Mouse (Mus musculus): ENCODE results near the gene Rnf141.

DNA sequence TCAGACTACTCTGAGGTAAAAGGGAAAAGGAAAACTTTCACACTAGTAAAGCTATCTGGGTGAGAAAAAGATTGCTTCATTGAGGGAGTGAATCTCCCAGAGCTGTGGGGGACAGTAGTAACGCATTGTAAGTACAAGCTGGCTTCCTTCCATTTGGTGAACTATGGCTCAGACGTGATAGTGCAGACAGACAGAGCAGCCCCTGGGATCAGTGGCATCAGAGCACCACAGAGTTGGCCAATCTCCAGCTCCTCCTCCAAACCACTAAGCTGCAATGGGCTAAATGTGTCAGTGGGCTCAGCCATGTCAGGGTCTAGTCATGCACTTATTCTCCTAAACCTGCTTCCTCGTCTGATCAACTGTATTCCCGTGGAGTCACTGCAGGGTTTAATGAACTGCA lies 20.7 kb downstream of the Rnf141 start:
- TF ChIP-seq EP300 (IDR thresholded peaks at IDR 0.05), result no peak
- no peak for TF ChIP-seq CTCF (IDR thresholded peaks at IDR 0.05)
